Mouse (Mus musculus): ENCODE measurements around the gene Hsf3. TPM values are rescaled to one million over a fixed set of nuclear protein-coding genes. Genes with fewer than 3 reads are reported as not detected.
A peak's percentile ranks its signal among the peaks of the same experiment; 100 is the strongest.
"Not testable (repeated sequence)": the region's sequence is repeated elsewhere in the genome, so short reads cannot be mapped to it uniquely, and the experiment has no call there.

Hsf3 gene
- 0.14 and 0.16 TPM in 2 replicates for polyA plus RNA-seq (2015; fragmentation: Nextera tagmentation; extraction: Ambion mirVana)

- no peak within 1 kb of the TSS for H3K27ac ChIP-seq (ENCODE audit: low read length)
- H3K4me3 ChIP-seq (ENCODE audit: low read length), result peak within 1 kb of the TSS; percentile 41
- H3K36me3 ChIP-seq (ENCODE audit: control insufficient read depth, insufficient read depth, low read length), result no peaks in the 10 kb centered on the region
- H3K9ac ChIP-seq (ENCODE audit: low read length), result peak within 1 kb of the TSS; percentile 40
- no peaks in the 10 kb centered on the region for H3K27me3 ChIP-seq (ENCODE audit: control insufficient read depth, insufficient read depth, low read depth, low read length)
- no peaks in the 10 kb centered on the region for H3K4me1 ChIP-seq (replicated peaks; ENCODE audit: control insufficient read depth, insufficient read depth, low read length)
- H3K9me3 ChIP-seq (ENCODE audit: control insufficient read depth, low read length), result no peaks in the 10 kb centered on the region
- peak; percentile 78; the same call in 1 of the 2 replicates for ATAC-seq (ENCODE audit: low read depth)
- H3K4me2 ChIP-seq (ENCODE audit: low read depth, low read length), result peak within 1 kb of the TSS; percentile 28
- WGBS, result 13% methylated on average over 9 of the region's 9 CpGs
These were observed at the start of gene Hsf3 for GRCm38 (mm10) chrX:96456201-96456963. Hsf3 (minus strand) TSS chrX:96456294.

GRCm38 (mm10) chrX:96501580-96501979 is 45.5 kb upstream of the Hsf3 start:
- no peaks in the 10 kb centered on the region for H3K4me1 ChIP-seq (replicated peaks; ENCODE audit: control insufficient read depth, insufficient read depth, low read length)
- H3K27ac ChIP-seq (ENCODE audit: low read length), result no peak overlapping the region
- WGBS, result 52% methylated on average over 1 of the region's 1 CpGs
- H3K4me2 ChIP-seq (ENCODE audit: low read depth, low read length), result no peak overlapping the region
- H3K9ac ChIP-seq (ENCODE audit: low read length), result no peak overlapping the region
- H3K4me3 ChIP-seq (ENCODE audit: low read length), result no peak overlapping the region
- H3K36me3 ChIP-seq (ENCODE audit: control insufficient read depth, insufficient read depth, low read length), result no peaks in the 10 kb centered on the region
- no peak for ATAC-seq (ENCODE audit: low read depth)
- no peaks in the 10 kb centered on the region for H3K9me3 ChIP-seq (ENCODE audit: control insufficient read depth, low read length)
- H3K27me3 ChIP-seq (ENCODE audit: control insufficient read depth, insufficient read depth, low read depth, low read length), result no peaks in the 10 kb centered on the region

GRCm38 (mm10) chrX:96455149-96455548 is 945 bp downstream of the Hsf3 start, which contains the start of gene Heph:
Heph (plus strand) TSS chrX:96455359.
- peak within 1 kb of the TSS; percentile 28 for H3K4me2 ChIP-seq (ENCODE audit: low read depth, low read length)
- H3K4me3 ChIP-seq (ENCODE audit: low read length), result peak within 1 kb of the TSS; percentile 41
- H3K27ac ChIP-seq (ENCODE audit: low read length), result no peak within 1 kb of the TSS
- no peaks in the 10 kb centered on the region for H3K36me3 ChIP-seq (ENCODE audit: control insufficient read depth, insufficient read depth, low read length)
- H3K4me1 ChIP-seq (replicated peaks; ENCODE audit: control insufficient read depth, insufficient read depth, low read length), result no peaks in the 10 kb centered on the region
- no peak within 1 kb of the TSS; the same call in 1 of the 2 replicates for H3K9ac ChIP-seq (ENCODE audit: low read length)
- 55% methylated on average over 2 of the region's 2 CpGs for WGBS
- ATAC-seq (ENCODE audit: low read depth), result no peak
- H3K27me3 ChIP-seq (ENCODE audit: control insufficient read depth, insufficient read depth, low read depth, low read length), result no peaks in the 10 kb centered on the region
- H3K9me3 ChIP-seq (ENCODE audit: control insufficient read depth, low read length), result no peaks in the 10 kb centered on the region

- H3K4me3 ChIP-seq (ENCODE audit: low read length), result no peak overlapping the region
- H3K4me2 ChIP-seq (ENCODE audit: low read depth, low read length), result no peak overlapping the region
- no peaks in the 10 kb centered on the region for H3K9me3 ChIP-seq (ENCODE audit: control insufficient read depth, low read length)
- ATAC-seq (ENCODE audit: low read depth), result no peak
- no peaks in the 10 kb centered on the region for H3K27me3 ChIP-seq (ENCODE audit: control insufficient read depth, insufficient read depth, low read depth, low read length)
- H3K27ac ChIP-seq (ENCODE audit: low read length), result no peak overlapping the region
- H3K36me3 ChIP-seq (ENCODE audit: control insufficient read depth, insufficient read depth, low read length), result no peaks in the 10 kb centered on the region
- no peaks in the 10 kb centered on the region for H3K4me1 ChIP-seq (replicated peaks; ENCODE audit: control insufficient read depth, insufficient read depth, low read length)
- no peak overlapping the region for H3K9ac ChIP-seq (ENCODE audit: low read length)
These were observed 36.7 kb downstream of the Hsf3 start for GRCm38 (mm10) chrX:96419383-96419782.

- Histone ChIP-seq H3K36me3 (ENCODE audit: control insufficient read depth, insufficient read depth, low read length) (no peaks in the 10 kb centered on the region), H3K9me3 (ENCODE audit: control insufficient read depth, low read length) (no peaks in the 10 kb centered on the region), H3K4me2 (ENCODE audit: low read depth, low read length) (no peak overlapping the region), H3K9ac (ENCODE audit: low read length) (no peak overlapping the region), H3K27me3 (ENCODE audit: control insufficient read depth, insufficient read depth, low read depth, low read length) (no peaks in the 10 kb centered on the region), H3K4me3 (ENCODE audit: low read length) (no peak overlapping the region), H3K4me1 (replicated peaks; ENCODE audit: control insufficient read depth, insufficient read depth, low read length) (no peaks in the 10 kb centered on the region), H3K27ac (ENCODE audit: low read length) (no peak overlapping the region)
- WGBS, result 25% methylated on average over 1 of the region's 1 CpGs
- ATAC-seq (ENCODE audit: low read depth), result no peak
These were observed 38.4 kb downstream of the Hsf3 start for GRCm38 (mm10) chrX:96417733-96418132.

DNA sequence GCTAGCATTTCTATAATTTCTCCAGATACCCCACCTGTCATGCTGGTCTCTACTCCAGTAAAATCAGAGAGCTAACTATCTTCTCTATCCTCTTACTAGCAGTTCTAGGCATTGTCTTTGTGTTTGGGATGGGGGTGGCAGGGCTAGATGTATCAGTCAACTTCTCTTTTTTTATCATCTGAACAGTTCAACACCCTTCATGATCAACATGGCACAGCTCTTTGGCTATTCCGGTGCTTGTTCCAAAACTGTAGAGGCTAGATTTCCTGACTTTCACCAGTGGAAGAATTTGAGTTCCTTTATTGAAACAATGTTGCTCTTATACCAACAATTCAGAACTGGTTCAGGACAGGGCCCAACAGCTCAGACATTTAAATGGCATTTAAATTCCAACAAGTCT is 39.1 kb downstream of the Hsf3 start:
- H3K9me3 ChIP-seq (ENCODE audit: control insufficient read depth, low read length), result no peaks in the 10 kb centered on the region
- no peak overlapping the region for H3K4me3 ChIP-seq (ENCODE audit: low read length)
- H3K4me2 ChIP-seq (ENCODE audit: low read depth, low read length), result no peak overlapping the region
- H3K9ac ChIP-seq (ENCODE audit: low read length), result no peak overlapping the region
- no peaks in the 10 kb centered on the region for H3K27me3 ChIP-seq (ENCODE audit: control insufficient read depth, insufficient read depth, low read depth, low read length)
- H3K27ac ChIP-seq (ENCODE audit: low read length), result no peak overlapping the region
- no peaks in the 10 kb centered on the region for H3K4me1 ChIP-seq (replicated peaks; ENCODE audit: control insufficient read depth, insufficient read depth, low read length)
- 84% methylated on average over 1 of the region's 1 CpGs for WGBS
- ATAC-seq (ENCODE audit: low read depth), result no peak
- no peaks in the 10 kb centered on the region for H3K36me3 ChIP-seq (ENCODE audit: control insufficient read depth, insufficient read depth, low read length)

DNA sequence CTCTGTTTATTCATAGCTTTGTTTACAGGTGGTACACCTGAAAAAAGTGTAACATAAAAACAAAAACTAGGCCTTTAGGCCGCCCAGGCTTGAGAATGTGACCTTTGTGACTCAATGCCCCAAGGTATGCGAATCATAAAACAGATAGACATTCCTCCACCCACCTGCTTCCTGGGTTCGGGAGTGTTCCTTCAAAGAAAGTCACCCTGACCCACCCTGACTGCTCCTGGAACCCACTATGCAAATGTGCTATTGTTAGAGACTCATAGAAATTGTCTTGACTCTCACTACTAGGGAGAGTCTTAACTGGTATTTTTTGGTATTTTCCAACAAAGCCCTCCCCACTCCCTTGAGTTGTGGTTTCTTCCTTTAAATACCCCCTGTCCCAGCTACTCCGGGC is 40.7 kb downstream of the Hsf3 start:
- not testable (repeated sequence) for H3K9me3 ChIP-seq (ENCODE audit: control insufficient read depth, low read length); ATAC-seq (ENCODE audit: low read depth); H3K9ac ChIP-seq (ENCODE audit: low read length); H3K4me3 ChIP-seq (ENCODE audit: low read length); H3K27ac ChIP-seq (ENCODE audit: low read length); H3K4me1 ChIP-seq (replicated peaks; ENCODE audit: control insufficient read depth, insufficient read depth, low read length); H3K27me3 ChIP-seq (ENCODE audit: control insufficient read depth, insufficient read depth, low read depth, low read length); H3K4me2 ChIP-seq (ENCODE audit: low read depth, low read length); H3K36me3 ChIP-seq (ENCODE audit: control insufficient read depth, insufficient read depth, low read length)
- WGBS, result 64% methylated on average over 4 of the region's 4 CpGs

GRCm38 (mm10) chrX:96339108-96339507 is 117.0 kb downstream of the Hsf3 start:
- Histone ChIP-seq H3K27me3 (ENCODE audit: control insufficient read depth, insufficient read depth, low read depth, low read length) (no peaks in the 10 kb centered on the region), H3K9ac (ENCODE audit: low read length) (no peak overlapping the region), H3K4me1 (replicated peaks; ENCODE audit: control insufficient read depth, insufficient read depth, low read length) (no peaks in the 10 kb centered on the region), H3K27ac (ENCODE audit: low read length) (no peak overlapping the region), H3K4me3 (ENCODE audit: low read length) (no peak overlapping the region), H3K4me2 (ENCODE audit: low read depth, low read length) (no peak overlapping the region), H3K36me3 (ENCODE audit: control insufficient read depth, insufficient read depth, low read length) (no peaks in the 10 kb centered on the region), H3K9me3 (ENCODE audit: control insufficient read depth, low read length) (no peaks in the 10 kb centered on the region)
- WGBS, result 52% methylated on average over 2 of the region's 2 CpGs
- ATAC-seq (ENCODE audit: low read depth), result no peak

DNA sequence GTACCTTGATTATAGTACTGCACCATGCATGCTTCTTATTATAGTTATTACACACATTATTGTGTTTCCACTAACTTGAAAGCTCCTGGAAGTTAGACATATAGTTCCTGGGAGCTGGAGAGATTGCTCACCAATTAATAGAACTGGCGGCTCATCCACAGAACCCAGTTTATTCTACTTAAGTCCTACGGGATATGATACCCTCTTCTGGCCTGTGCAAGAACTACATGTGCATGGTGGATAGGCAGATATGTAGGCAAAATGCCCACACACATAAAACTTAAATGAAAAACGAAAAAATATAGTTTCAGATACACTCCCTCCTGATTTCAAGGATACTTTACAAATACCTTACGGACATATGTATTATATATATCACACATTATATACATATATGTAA is 126.3 kb downstream of the Hsf3 start:
- Histone ChIP-seq H3K9ac (ENCODE audit: low read length) (no peak overlapping the region), H3K4me1 (replicated peaks; ENCODE audit: control insufficient read depth, insufficient read depth, low read length) (no peaks in the 10 kb centered on the region), H3K27me3 (ENCODE audit: control insufficient read depth, insufficient read depth, low read depth, low read length) (no peaks in the 10 kb centered on the region), H3K4me2 (ENCODE audit: low read depth, low read length) (no peak overlapping the region), H3K4me3 (ENCODE audit: low read length) (no peak overlapping the region), H3K36me3 (ENCODE audit: control insufficient read depth, insufficient read depth, low read length) (no peaks in the 10 kb centered on the region), H3K9me3 (ENCODE audit: control insufficient read depth, low read length) (no peaks in the 10 kb centered on the region), H3K27ac (ENCODE audit: low read length) (no peak overlapping the region)
- ATAC-seq (ENCODE audit: low read depth), result no peak
- WGBS, result 37% methylated on average over 4 of the region's 4 CpGs

Data from lung, embryonic 16.5 days (tissue).